Mouse (Mus musculus): ENCODE results near the gene 1810043G02Rik.
A peak's percentile ranks its signal among the peaks of the same experiment; 100 is the strongest.
"Not testable (repeated sequence)": the region's sequence is repeated elsewhere in the genome, so short reads cannot be mapped to it uniquely, and the experiment has no call there.

1810043G02Rik gene

DNA sequence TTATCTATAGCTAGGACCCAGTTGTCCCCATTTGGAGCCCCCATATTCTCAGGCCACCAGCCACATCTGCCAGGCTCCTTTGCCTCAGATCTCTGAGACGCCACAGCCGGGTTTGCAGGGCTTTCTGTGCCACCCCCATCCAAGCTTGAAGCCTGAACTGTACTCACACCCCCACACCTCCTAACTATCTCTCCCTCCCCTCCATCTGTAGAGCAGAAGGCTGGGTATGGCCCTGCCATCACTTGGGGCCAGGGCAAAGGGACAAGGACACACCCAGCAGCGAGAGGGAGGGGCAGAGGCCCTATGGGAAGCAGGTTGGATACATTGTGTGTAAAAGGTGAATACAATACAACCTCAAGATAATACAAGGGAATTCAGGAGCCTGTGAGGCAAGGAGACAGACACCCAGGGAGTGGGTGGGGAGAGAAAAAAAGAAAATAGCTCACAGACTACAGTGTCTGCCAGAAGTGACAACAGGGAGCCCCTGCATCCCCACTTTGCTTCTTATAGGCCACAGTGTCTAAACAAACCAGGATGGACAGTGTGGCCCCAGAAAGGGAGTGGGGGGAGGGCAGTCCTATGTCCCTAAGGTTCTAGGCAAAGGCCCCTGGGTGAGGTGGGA lies 26.3 kb downstream of the 1810043G02Rik start:
- DNase-seq (ENCODE audit: low read depth, low spot score): no peak

DNA sequence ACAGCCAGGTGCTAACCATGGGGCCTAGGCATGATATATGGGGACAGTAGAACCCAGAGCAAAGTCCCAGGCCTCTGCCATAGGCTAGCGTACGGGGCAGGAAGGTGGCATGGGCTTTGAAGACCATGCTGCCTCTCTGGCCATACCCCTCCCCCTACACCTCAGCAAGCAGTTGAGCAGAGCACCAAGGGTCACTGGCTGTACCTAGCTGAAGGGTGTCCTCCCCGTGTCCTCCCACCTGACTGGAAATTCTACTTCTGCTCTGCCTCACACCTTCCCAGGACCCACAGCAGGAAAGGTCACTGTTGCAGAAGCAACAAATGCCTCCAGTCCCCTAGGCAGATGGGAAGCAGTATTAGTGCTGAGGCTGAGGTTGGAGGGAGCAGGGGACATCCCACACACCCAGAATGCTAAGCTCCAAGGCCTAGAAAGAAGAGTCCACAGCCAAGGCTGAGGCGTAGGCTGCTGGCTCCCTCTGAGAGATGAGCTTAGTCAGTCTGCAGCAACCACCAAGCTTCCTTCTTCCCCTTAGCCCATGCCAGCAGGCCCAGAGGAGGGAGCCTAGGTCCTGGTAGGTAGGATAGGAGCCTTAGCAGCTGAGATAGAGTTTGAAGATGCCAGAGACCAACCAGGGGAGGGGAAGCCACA lies 27.6 kb downstream of the 1810043G02Rik start:
- no peak for DNase-seq (ENCODE audit: low read depth, low spot score)

DNA sequence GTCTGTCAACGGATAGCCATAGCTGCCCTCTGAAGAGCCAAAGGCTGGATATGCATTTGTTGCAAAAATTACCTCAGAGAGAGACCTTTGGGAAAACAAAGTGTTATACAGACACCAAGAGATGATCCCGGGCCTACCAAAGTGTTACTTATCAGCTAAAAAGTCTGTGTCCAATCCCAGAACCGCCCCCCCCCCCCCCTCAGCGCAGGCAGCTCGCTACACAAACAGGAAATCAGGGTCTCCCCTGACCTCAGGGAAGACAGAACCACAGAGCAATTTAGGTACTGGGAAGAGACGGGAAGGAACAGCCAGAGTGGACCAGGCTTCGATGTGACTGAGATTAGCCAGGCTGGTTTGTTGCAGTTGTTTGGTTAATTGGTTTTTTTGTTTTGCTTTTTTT lies 28.9 kb downstream of the 1810043G02Rik start:
- no peak for DNase-seq (ENCODE audit: low read depth, low spot score)

DNA sequence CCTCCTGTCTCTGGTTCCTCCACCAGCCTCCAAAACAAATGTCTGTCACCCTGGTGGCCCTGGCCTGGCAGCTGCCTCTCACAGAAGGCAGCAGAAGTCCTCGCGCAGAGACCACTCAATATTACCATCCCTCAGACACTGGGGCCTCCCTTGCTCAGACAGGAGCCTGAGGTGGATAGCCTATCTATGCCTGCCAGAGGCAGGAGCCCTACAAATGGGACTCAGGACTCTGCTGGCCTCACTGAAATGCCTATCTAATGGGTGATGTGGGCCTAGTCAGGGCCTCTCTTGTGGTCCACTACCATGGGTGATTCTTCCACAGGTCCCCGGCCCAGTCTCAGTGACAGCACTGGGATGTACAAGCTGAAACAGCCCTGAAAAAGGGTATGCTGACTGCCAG lies 29.8 kb downstream of the 1810043G02Rik start:
- no peak for DNase-seq (ENCODE audit: low read depth, low spot score)

DNA sequence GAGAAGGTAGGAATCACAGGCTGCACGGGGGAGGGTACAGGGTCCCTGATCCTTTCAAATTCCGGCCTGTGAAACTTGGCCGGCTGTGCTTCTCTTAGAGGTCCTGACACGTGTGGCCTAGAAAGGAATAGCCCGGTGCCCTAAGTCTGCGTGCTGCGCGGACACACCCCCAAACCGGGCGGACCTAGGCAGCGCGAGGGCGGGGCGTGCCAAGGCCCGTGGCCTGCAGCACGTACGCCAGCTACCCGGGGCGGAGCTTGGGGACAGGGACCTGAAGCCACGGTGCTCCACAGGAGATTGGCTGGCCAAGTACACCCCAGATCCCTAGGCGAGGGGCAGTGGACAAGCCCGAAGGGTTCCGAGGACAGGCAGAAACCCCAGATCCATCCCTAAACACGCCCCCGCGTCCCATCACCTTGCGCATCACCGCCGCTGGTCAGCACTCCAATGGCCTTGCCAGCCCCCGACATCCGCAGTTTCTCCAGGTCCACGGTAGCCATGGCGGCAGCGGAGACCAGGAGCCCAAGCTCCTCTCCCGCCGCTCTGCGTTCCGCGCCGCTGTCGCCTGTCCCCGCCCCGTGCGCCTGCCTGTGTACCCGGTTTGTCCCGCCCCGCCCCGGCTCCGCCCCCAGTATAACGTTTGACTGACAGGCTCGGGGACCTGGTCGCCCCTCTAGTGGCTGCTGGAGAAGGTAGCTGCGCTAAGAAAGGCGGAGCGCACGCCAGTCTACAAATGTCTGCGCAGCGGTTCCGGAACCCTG lies 31.0 kb downstream of the 1810043G02Rik start:
- DNase-seq (ENCODE audit: low read depth, low spot score): peak; percentile 93

DNA sequence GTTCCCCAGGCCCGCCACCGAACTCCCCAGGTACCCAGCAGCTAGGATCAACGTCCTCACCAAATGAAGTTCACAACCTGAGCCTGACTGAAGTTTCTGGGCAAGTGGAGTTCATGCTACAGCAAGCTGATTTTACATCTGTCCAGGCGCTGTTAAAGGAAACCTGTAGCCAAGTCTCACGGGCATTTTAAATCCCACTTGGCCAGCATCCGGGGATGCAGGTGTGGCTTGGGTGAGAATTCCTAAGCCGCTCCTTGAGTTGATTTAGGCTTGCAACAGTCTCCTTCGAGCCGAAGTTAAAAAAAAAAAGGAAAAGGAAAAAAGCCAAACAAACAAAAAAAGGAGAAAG lies 31.6 kb downstream of the 1810043G02Rik start, which contains the start of gene Pfkl:
Pfkl (minus strand) TSS at position 139 of the 349 bp plus-strand sequence.
- no peak for DNase-seq (ENCODE audit: low read depth, low spot score)

DNA sequence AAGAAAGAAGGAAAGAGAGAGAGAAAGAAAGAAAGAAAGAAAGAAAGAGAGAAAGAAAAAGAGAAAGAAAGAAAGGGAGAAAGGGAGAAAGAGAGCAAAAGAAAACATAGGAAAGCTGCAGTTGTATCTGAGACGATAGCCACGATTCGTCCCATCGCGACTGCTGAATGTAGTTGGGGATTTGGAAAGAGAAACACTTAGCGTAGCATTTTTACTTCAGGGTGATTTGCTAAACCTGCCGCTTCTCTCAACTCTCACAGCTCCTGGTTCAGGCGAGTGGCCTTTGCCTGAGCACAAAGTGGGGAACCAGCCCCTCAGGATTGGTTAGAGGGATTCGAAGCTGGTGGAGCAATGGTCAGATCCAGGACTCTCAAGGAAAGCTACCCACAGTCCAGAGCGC lies 32.0 kb downstream of the 1810043G02Rik start:
- no peak for DNase-seq (ENCODE audit: low read depth, low spot score)

DNA sequence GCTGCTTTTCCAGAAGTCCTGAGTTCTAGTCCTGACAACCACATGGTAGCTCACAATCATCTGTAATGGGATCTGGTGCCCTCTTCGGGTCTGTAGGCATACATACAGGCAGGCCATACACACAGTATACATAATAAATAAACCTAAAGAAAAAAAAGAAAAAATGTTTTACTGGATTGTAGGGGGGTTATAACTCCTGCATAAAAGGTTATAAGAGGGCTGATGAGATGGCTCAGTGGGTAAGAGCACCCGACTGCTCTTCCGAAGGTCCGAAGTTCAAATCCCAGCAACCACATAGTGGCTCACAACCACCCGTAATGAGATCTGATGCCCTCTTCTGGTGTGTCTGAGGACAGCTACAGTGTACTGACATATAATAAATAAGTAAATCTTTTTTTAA lies 32.8 kb downstream of the 1810043G02Rik start:
- DNase-seq (ENCODE audit: low read depth, low spot score): not testable (repeated sequence)

DNA sequence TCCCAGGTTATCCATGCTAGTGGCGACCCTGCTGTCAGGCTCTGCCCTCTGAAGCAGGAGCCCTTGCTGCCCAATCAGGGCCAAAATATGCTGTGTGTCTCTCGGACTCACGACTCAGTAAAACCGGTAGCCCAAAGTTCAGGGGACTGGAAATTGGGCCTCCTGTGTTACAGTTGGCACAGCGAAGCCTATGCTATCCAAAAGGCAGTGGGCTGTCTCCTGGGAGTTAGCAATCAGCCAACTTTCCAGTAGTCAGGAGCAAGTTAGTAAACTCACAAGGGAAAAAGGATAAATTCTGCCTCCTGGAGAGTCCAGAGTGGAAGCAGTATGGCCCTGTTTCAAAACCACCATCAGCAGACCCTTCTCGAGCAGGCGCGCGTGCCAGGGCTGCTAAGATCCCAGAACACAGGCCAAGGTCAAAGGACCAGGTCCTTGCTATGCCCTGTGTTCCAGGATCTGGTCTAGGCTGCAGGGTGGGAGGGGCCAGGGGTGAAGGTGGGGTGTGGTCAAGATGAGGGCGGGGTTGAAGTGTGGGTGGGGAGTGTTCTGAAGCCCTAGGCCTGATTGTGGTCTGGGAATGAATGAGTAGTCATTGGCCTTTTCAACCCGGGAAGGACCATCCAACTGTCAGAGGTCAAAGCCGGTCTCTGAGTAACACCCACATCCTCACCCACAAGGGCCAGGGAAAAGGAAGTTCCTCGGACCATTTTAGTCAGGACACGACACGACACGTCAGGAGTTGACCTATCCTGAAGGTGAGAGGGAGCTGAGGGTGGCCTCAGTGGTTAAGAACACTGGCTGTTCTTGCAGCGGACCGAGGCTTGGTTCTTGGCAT lies 34.6 kb downstream of the 1810043G02Rik start:
- no peak for DNase-seq (ENCODE audit: low read depth, low spot score)

DNA sequence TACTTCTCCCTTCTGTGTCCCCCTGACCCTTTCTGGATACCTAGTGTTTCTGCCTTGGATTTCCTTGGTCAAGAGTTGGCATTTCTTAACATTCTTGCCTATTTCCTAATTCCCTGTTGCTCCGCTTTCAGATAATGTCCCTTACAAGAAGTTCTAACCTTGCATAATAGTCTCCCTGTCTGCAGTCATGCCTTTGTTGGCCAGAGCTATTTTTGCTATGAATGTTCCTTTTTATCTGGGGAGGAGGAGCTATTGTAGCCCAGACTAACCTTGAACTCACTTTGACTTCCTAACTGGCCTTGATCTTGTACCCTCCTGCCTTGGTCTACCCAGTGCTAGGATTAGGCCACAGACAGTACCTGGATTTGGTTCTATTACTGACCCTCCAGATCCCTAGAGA lies 37.2 kb downstream of the 1810043G02Rik start:
- no peak for DNase-seq (ENCODE audit: low read depth, low spot score)

DNA sequence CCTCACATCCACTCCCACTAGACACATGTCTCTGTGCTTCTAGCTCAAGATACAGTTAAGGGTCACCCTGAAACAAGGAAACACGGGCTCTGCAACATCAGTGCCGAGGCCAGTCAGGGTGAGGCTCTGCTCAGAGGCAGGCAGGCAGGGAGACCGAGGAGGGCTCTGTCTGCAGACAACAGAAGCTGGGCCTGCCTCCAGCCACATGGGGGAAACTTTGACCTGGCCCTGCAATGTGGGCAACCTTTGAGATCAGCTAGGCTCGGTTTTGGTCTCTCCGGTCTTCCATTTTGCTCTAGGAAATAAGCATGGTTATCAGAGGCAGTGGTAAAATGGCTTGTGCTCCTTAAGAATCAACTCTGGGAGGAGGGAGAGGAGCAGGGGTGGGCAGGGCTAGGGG lies 38.0 kb downstream of the 1810043G02Rik start:
- DNase-seq (ENCODE audit: low read depth, low spot score): no peak

DNA sequence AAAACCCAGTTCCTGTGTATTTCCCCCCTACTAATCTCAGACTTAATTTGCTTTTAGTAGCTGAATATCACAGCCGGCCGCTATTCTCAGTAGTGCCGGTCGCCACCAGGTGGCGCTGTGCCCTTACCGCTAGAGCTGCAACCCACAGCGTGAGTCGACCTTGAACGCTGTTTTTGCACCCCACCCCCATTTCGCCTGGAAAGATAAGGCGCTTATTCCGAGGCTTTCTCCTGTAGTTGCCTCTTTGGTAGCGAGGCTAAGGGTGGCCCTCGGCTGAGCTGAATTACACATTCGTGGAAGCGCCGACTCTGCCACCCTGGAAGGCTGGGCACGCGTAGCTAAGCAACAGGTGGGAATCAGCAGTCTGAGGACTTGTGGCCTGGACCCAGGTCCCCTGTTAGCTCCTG lies 40.5 kb downstream of the 1810043G02Rik start:
- DNase-seq (ENCODE audit: low read depth, low spot score): peak; percentile 90

DNA sequence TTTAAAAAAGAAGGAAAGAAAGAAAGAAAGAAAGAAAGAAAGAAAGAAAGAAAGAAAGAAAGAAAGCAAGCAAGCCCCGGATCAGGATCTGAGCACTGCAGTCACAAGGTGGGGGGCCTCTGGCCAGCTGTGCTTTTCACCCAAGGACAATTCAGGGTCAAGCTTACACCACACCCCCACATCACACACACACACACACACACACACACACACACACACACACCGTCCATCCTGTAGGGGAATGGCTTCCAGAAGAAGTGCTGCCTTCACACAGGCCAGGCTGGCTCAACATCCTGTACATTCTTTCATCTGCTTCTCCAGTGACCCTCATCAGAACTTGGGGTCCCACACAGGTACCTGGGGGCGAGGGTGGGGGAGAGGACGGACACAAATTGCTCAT lies 41.0 kb downstream of the 1810043G02Rik start:
- DNase-seq (ENCODE audit: low read depth, low spot score): no peak

DNA sequence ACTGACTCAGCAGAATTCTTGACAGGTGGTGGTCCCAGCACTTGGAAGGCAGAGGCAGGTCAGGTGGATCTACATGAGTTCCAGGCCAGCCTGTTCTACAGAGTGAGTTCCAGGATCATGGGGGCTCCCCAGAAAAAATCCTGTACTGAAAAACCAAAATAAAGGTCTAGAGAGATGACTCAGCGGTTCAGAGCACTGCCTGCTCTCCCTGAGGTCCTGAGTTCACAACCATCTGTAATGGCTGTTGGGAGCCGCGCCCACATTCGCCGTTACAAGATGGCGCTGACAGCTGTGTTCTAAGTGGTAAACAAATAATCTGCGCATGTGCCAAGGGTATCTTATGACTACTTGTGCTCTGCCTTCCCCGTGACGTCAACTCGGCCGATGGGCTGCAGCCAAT lies 41.7 kb downstream of the 1810043G02Rik start:
- DNase-seq (ENCODE audit: low read depth, low spot score): not testable (repeated sequence)

DNA sequence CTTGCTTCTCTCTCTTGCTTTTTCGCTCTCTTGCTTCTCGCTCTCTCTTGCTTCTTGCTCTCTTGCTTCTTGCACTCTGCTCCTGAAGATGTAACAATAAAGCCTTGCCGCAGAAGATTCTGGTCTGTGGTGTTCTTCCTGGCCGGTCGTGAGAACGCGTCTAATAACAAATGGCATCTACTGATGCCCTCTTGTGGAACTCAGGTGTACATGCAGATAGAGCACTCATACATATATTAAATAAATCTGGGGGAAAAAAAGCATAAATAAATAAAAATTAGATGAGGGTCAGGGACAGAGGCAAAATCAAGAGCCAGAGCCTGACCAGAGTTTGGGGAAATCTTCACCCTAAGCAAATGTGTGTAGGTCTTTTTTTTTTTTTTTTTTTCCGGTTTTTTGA lies 47.1 kb downstream of the 1810043G02Rik start:
- DNase-seq (ENCODE audit: low read depth, low spot score): not testable (repeated sequence)

DNA sequence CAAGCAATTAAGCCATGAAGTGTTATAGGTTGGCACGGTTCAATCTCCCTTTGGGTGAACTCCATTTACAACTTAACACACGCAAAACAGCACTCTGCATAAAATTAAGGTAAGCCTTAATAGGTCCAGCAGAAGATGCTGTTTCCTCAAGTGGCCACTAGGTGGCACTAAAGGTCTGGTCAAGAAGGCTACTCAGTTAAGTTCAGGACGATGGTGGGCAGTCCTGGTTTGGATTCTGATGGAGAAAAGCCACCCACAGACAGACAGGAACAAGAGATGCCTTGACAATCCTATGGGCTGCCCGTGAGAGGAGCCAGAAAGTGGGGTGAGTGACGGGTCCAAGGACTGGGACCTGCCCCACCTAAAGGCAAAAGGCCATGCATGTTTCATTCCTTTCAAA lies 49.8 kb downstream of the 1810043G02Rik start:
- DNase-seq (ENCODE audit: low read depth, low spot score): peak; percentile 88

DNA sequence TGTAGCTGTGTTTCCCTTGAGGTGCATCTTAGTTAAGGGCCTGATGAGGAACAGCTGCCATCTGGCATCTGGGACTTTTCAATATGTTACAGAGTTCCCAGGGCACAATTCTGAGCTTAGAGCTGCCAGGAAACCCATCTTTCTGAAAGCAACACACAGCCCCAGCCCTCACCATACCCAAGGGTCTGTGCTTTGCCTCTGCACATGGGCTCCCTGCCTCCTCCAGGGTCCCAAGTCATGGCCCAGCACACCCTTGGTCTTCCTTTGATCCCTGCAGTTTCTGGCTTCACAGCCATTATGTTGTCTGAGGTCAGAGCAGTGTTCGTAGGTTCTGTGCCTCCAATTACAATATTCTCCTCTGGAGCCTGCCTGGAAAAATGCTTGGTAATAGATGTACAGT lies 50.8 kb downstream of the 1810043G02Rik start:
- no peak for DNase-seq (ENCODE audit: low read depth, low spot score)

DNA sequence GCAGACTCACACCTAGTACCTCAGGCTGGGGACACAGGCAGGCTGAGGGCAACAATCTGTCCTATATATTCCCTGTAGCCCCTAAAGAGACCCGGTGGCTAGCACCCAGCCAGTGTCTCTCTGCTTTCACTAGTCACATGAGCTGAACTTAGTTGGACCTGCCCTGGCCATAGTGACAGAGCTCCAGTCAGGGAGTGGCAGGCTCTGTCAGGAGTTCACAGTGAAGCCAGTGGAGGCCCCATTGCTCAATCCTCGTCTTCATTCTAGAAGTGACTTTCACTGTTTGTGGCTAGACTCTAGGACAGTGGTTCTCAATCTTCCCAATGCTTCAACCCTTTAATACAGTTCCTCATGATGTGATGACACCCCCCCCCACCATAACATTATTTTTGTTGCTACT lies 53.7 kb downstream of the 1810043G02Rik start:
- no peak for DNase-seq (ENCODE audit: low read depth, low spot score)
